Mouse (Mus musculus) liver, embryonic 14.5 days (tissue): Measurements from ENCODE around the gene Pga5.

Experiments used
- CTCF ChIP-seq: IDR thresholded peaks from 2 replicates; pipeline ENCODE4 v1.5.1; 2016; ENCODE audit warnings: antibody characterized with exemption, low read depth, control low read depth
- EP300 ChIP-seq: IDR thresholded peaks from 2 replicates; pipeline ENCODE4 v1.6.1; 2016; ENCODE audit warnings: antibody characterized with exemption, low read depth

DNA sequence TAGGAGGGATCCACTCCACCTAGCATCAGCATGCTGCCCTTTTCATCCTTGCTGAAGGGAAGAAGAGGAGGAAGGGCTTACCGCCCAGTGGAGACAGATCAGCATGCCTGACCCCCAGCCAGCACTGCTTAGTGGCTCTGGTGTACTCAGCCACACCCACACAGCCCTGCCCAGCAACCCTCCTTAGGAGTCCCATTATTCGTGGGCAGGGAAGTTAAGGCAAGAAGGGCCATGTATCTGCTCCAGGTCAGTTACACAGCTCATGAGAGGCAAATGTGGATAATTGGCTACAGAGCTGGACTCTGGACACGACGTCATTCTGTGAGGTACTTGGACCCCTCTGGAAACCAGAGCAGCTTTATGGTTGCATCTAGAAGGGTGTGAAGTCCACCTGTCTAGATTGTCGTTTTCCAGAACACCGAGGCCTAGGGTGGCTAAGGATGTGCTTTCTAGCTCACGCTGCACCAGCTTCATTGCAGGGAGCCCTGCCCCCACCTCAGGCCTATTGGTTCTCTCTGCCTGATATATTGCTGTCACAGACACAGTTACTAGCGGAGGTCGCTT lies 5.9 kb downstream of the Pga5 start:
- TF ChIP-seq CTCF (no peak), EP300 (no peak)
